In genomic region chr6:50413381-50413780, GRCm38 (mm10) we compare ENCODE assay signal across 16 mouse cellular contexts.
"Had no signal": no experiment of that assay in that cellular context is flagged by ENCODE, and none has a peak within 500 bp of the region (broad histone marks: within the 10 kb centered on the region; RNA-seq: fewer than 3 reads in every experiment).

No protein-coding gene starts in this region.

- H3K4me3 ChIP-seq: limb, embryonic 15.5 days; liver, embryonic 12.5 days; midbrain, embryonic 15.5 days; neural tube, embryonic 12.5 days; stomach, embryonic 15.5 days had no signal

- H3K27me3 ChIP-seq: limb, embryonic 15.5 days; liver, embryonic 12.5 days; midbrain, embryonic 15.5 days; neural tube, embryonic 12.5 days; stomach, embryonic 15.5 days had no signal

- H3K27ac ChIP-seq: kidney, postnatal 0 days; liver, embryonic 12.5 days; midbrain, embryonic 15.5 days; neural tube, embryonic 12.5 days; stomach, embryonic 15.5 days had no signal

- DNase-seq: kidney, adult 9 months; kidney, postnatal 36 days; layer of hippocampus, adult 9-11 months; layer of hippocampus, postnatal 36 days; lung, embryonic 14.5 days; lung, postnatal 10 days; lung, postnatal 4 days; spleen, adult 18-20 months; thymus, adult 2 months; thymus, postnatal 25 days had no signal

- H3K4me1 ChIP-seq: liver, embryonic 12.5 days; stomach, embryonic 15.5 days had no signal
